Mouse (Mus musculus) lung, postnatal 0 days (tissue): ENCODE measurements around the gene Sema4g.

Experiments used
- CTCF ChIP-seq: IDR thresholded peaks from 2 replicates; pipeline ENCODE4 v1.5.1; 2016; ENCODE audit warnings: antibody characterized with exemption, mild to moderate bottlenecking
- EP300 ChIP-seq: IDR thresholded peaks from 2 replicates; pipeline ENCODE4 v1.6.1; 2016; ENCODE audit warnings: antibody characterized with exemption, mild to moderate bottlenecking, control low read depth

- TF ChIP-seq CTCF (no peak), EP300 (no peak)
Measured at GRCm38 (mm10) chr19:44959633-44960032, 29.3 kb upstream of the Sema4g start.
